In the genomic region with DNA sequence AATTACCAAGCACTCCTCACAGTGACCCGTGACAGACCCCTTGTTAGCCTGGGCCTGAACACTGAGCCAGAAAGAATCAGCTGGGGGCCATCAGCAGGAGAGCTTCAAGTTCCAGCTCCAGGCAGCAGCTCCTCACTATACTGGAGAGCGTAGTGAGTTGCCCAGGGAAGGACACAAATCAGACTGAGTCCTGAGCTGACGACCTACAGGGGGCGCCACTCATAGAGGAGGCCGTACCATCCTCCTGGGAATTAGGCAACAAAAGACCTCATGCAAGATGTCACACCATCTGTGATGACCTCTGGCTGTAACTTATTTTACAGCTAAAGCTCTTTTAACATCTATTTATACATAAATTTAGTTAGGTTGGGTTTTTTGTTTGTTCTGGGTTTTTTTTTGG, we compare ENCODE assay signal across 11 mouse cellular contexts.
A peak's percentile ranks its signal among the peaks of the same experiment; 100 is the strongest.
DNase-seq lines count a peak whose midpoint lies in the region; ATAC-seq and TF ChIP-seq lines count a peak whose summit lies in the region.
"Had no signal": no experiment of that assay in that cellular context is flagged by ENCODE, and none has a peak within 500 bp of the region (broad histone marks: within the 10 kb centered on the region; RNA-seq: fewer than 3 reads in every experiment).

No protein-coding gene starts in this region.

- H3K4me1 ChIP-seq in hindbrain, embryonic 11.5 days (replicated peaks; ENCODE audit: control insufficient read depth, insufficient read depth, low read length) = peaks cover 4% of the 10 kb centered on the region; the same call in 1 of the 2 replicates
- H3K4me1 ChIP-seq in hindbrain, embryonic 16.5 days (ENCODE audit: control insufficient read depth, insufficient read depth, low read depth, low read length) = peaks cover 34% of the 10 kb centered on the region
- H3K4me1 ChIP-seq in thymus, adult 2 months (replicated peaks; ENCODE audit: control insufficient read depth, insufficient read depth, low read length) = peaks cover 39% of the 10 kb centered on the region

- H3K36me3 ChIP-seq in hindbrain, embryonic 11.5 days (ENCODE audit: control insufficient read depth, insufficient read depth, low read length) = no peaks in the 10 kb centered on the region
- H3K36me3 ChIP-seq in hindbrain, embryonic 16.5 days (ENCODE audit: control insufficient read depth, insufficient read depth, low read length) = no peaks in the 10 kb centered on the region
- H3K36me3 ChIP-seq in thymus, adult 2 months (ENCODE audit: control insufficient read depth, insufficient read depth, low read length) = no peaks in the 10 kb centered on the region
- H3K36me3 ChIP-seq: hindbrain, embryonic 10.5 days had no signal

- TF ChIP-seq CTCF in thymus, adult 2 months (IDR thresholded peaks at IDR 0.05; ENCODE audit: borderline replicate concordance, control insufficient read depth, extremely low read depth, insufficient read depth, low read length, poor library complexity) = peak; percentile 60; the same call in 1 of the 2 replicates
- peak; percentile 36; the same call in 1 of the 2 replicates for TF ChIP-seq CTCF in brain, embryonic 14.5 days (IDR thresholded peaks at IDR 0.05; ENCODE audit: borderline replicate concordance, extremely low read depth, insufficient read depth, insufficient read length)

- H3K4me2 ChIP-seq in hindbrain, embryonic 11.5 days (replicated peaks; ENCODE audit: low read depth, low read length) = no peak overlapping the region
- no peak overlapping the region for H3K4me2 ChIP-seq in hindbrain, embryonic 16.5 days (ENCODE audit: low read length)

- H3K27ac ChIP-seq in hindbrain, embryonic 11.5 days (ENCODE audit: low read depth, low read length) = no peak overlapping the region
- H3K27ac ChIP-seq in hindbrain, embryonic 16.5 days (ENCODE audit: low read depth, low read length) = no peak overlapping the region
- H3K27ac ChIP-seq in thymus, adult 2 months (ENCODE audit: control insufficient read depth, insufficient read depth, low read length) = no peak overlapping the region
- H3K27ac ChIP-seq: hindbrain, embryonic 10.5 days had no signal

- H3K9ac ChIP-seq in hindbrain, embryonic 11.5 days (ENCODE audit: low read depth, low read length) = no peak overlapping the region
- H3K9ac ChIP-seq in hindbrain, embryonic 16.5 days (ENCODE audit: low read depth, low read length) = no peak overlapping the region

- no peaks in the 10 kb centered on the region for H3K9me3 ChIP-seq in hindbrain, embryonic 11.5 days (ENCODE audit: control insufficient read depth, low read length)
- H3K9me3 ChIP-seq in hindbrain, embryonic 16.5 days (ENCODE audit: control insufficient read depth, low read length) = no peaks in the 10 kb centered on the region
- H3K9me3 ChIP-seq: hindbrain, embryonic 10.5 days had no signal

- no peak for TF ChIP-seq POLR2A in thymus, adult 2 months (IDR thresholded peaks at IDR 0.05; ENCODE audit: control insufficient read depth, extremely low read depth, insufficient read depth, low read length, poor library complexity)
- no peak for TF ChIP-seq POLR2A in brain, embryonic 14.5 days (IDR thresholded peaks at IDR 0.05; ENCODE audit: borderline replicate concordance, extremely low read depth, insufficient read depth, insufficient read length, poor library complexity, severe bottlenecking)

- ATAC-seq in hindbrain, embryonic 11.5 days (ENCODE audit: low FRiP score) = no peak
- no peak for ATAC-seq in hindbrain, embryonic 16.5 days
- no peak for ATAC-seq in monocyte, adult 5-6 weeks (replicated peaks; ENCODE audit: insufficient number of reproducible peaks, low FRiP score, low TSS enrichment, poor library complexity, severe bottlenecking)
- ATAC-seq: midbrain, embryonic 16.5 days had no signal

- WGBS in hindbrain, embryonic 11.5 days = 67% methylated on average over 5 of the region's 5 CpGs
- WGBS in hindbrain, embryonic 16.5 days = 57% methylated on average over 5 of the region's 5 CpGs
- WGBS in thymus, adult 2 months = 92% methylated on average over 5 of the region's 5 CpGs

- no peaks in the 10 kb centered on the region for H3K27me3 ChIP-seq in hindbrain, embryonic 11.5 days (ENCODE audit: control insufficient read depth, insufficient read depth, low read length)
- H3K27me3 ChIP-seq in hindbrain, embryonic 16.5 days (replicated peaks; ENCODE audit: control insufficient read depth, insufficient read depth, low read length) = no peaks in the 10 kb centered on the region
- H3K27me3 ChIP-seq in thymus, adult 2 months (ENCODE audit: control insufficient read depth, insufficient read depth, low read length) = no peaks in the 10 kb centered on the region

- peak; percentile 29 for DNase-seq in hindbrain, embryonic 11.5 days (ENCODE audit: low spot score)
- peak; percentile 24 for DNase-seq in thymus, adult 2 months
- no peak for DNase-seq in thymus, adult 18-20 months
- DNase-seq in brain, embryonic 14.5 days (ENCODE audit: low read depth) = no peak
- peak; percentile 58 for DNase-seq in testis, postnatal 10 days (ENCODE audit: low spot score)
- DNase-seq in urinary bladder, postnatal 14 days (ENCODE audit: low spot score) = no peak
- DNase-seq: gastrocnemius, postnatal 14 days had no signal

- no peak overlapping the region for H3K4me3 ChIP-seq in hindbrain, embryonic 11.5 days (ENCODE audit: low read depth, low read length)
- H3K4me3 ChIP-seq in hindbrain, embryonic 16.5 days (ENCODE audit: low read length) = no peak overlapping the region
- H3K4me3 ChIP-seq in thymus, adult 2 months (ENCODE audit: control insufficient read depth, insufficient read depth, low read length) = no peak overlapping the region
- H3K4me3 ChIP-seq: hindbrain, embryonic 10.5 days had no signal

Comparison
In these comparisons a context has a peak if more than half of its experiments do, and no peak if none do; other contexts are left out.
1. DNase-seq: peak in hindbrain, embryonic 11.5 days (single experiment), thymus, adult 2 months (single experiment) and testis, postnatal 10 days (single experiment); none in thymus, adult 18-20 months (0 of 2), brain, embryonic 14.5 days (single experiment) and urinary bladder, postnatal 14 days (single experiment).